24 mouse cellular contexts compared by ENCODE assay signal in genomic region chr1:187794240-187794930, GRCm38 (mm10).
"Had no signal": no experiment of that assay in that cellular context is flagged by ENCODE, and none has a peak within 500 bp of the region (broad histone marks: within the 10 kb centered on the region; RNA-seq: fewer than 3 reads in every experiment).

No protein-coding gene starts in this region.

- H3K9ac ChIP-seq: intestine, embryonic 15.5 days; limb, embryonic 13.5 days; liver, embryonic 12.5 days; liver, embryonic 15.5 days; midbrain, embryonic 13.5 days; neural tube, embryonic 13.5 days; stomach, embryonic 15.5 days had no signal

- DNase-seq: kidney, adult 11 months; kidney, adult 9 months; kidney, postnatal 25 days; layer of hippocampus, adult 9-11 months; liver; retina, postnatal 1 day; right cerebral cortex, postnatal 25 days; spleen, adult 18-20 months; thymus, postnatal 25 days had no signal

- H3K27ac ChIP-seq: intestine, embryonic 15.5 days; kidney, postnatal 0 days; layer of hippocampus, adult 2 months; limb, embryonic 10.5 days; limb, embryonic 13.5 days; liver, embryonic 12.5 days; liver, embryonic 15.5 days; macrophage; midbrain, embryonic 10.5 days; midbrain, embryonic 13.5 days; neural tube, embryonic 13.5 days; stomach, embryonic 15.5 days had no signal

- H3K9me3 ChIP-seq: intestine, embryonic 15.5 days; limb, embryonic 10.5 days; limb, embryonic 13.5 days; liver, embryonic 12.5 days; liver, embryonic 15.5 days; midbrain, embryonic 10.5 days; midbrain, embryonic 13.5 days; neural tube, embryonic 13.5 days; stomach, embryonic 15.5 days had no signal

- H3K36me3 ChIP-seq: intestine, embryonic 15.5 days; limb, embryonic 10.5 days; limb, embryonic 13.5 days; liver, embryonic 12.5 days; liver, embryonic 15.5 days; midbrain, embryonic 10.5 days; midbrain, embryonic 13.5 days; neural tube, embryonic 13.5 days; stomach, embryonic 15.5 days had no signal

- ATAC-seq: intestine, embryonic 15.5 days; liver, embryonic 12.5 days; midbrain, embryonic 13.5 days; midbrain, embryonic 16.5 days had no signal

- H3K27me3 ChIP-seq: intestine, embryonic 15.5 days; limb, embryonic 13.5 days; liver, embryonic 12.5 days; liver, embryonic 15.5 days; megakaryocyte, embryonic 14.5 days; midbrain, embryonic 13.5 days; neural tube, embryonic 13.5 days; stomach, embryonic 15.5 days had no signal

- H3K4me1 ChIP-seq: intestine, embryonic 15.5 days; liver, embryonic 12.5 days; liver, embryonic 15.5 days; megakaryocyte, embryonic 14.5 days; midbrain, embryonic 10.5 days; stomach, embryonic 15.5 days had no signal

- H3K4me2 ChIP-seq: intestine, embryonic 15.5 days; limb, embryonic 13.5 days; liver, embryonic 12.5 days; liver, embryonic 15.5 days; midbrain, embryonic 13.5 days; neural tube, embryonic 13.5 days; stomach, embryonic 15.5 days had no signal

- H3K4me3 ChIP-seq: intestine, embryonic 15.5 days; layer of hippocampus, adult 2 months; limb, embryonic 10.5 days; limb, embryonic 13.5 days; liver, embryonic 12.5 days; liver, embryonic 15.5 days; midbrain, embryonic 10.5 days; midbrain, embryonic 13.5 days; myocyte; neural tube, embryonic 13.5 days; stomach, embryonic 15.5 days had no signal
